Mouse (Mus musculus) thymus, postnatal 36 days (tissue): ENCODE measurements around the gene 4931429L15Rik.
"Not testable (repeated sequence)": the region's sequence is repeated elsewhere in the genome, so short reads cannot be mapped to it uniquely, and the experiment has no call there.

ENCODE experiments used
- DNase-seq, 2 experiments: peaks; one replicate each; pipeline ENCODE4 v3.0.0; 2022; ENCODE audit warnings: mixed read lengths in 2 of 2

The 4931429L15Rik gene

GRCm38 (mm10) chr9:46319886-46320285 lies at the start of gene 4931429L15Rik:
TSS of gene 4931429L15Rik (minus strand) at chr9:46319986.
- DNase-seq = not testable (repeated sequence)

- DNase-seq = no peak
These were observed 42.7 kb upstream of the 4931429L15Rik start for GRCm38 (mm10) chr9:46362459-46362858.

- DNase-seq = no peak
These were observed 41.8 kb upstream of the 4931429L15Rik start for GRCm38 (mm10) chr9:46361461-46362111.

DNA sequence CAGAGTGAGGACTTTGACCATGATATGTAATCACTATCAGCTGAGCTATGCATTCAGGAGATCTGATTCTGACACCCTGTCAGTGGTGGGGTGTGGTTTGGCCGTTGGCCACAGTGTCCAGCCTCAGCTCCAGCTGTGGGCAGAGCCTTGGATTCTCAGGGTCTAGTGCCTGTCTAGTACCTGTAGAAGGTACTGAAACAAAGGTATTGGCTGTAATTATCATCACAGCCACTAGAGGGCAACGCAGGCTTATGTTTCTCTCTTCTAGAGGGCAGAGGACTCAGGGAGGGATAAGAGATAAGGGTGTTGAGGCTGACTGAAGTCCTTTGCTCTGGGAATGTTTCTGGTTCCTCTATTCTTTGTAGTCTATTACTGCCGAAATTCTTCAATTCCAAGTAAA lies 34.2 kb upstream of the 4931429L15Rik start:
- peak; percentile 13 to 20 for DNase-seq

DNA sequence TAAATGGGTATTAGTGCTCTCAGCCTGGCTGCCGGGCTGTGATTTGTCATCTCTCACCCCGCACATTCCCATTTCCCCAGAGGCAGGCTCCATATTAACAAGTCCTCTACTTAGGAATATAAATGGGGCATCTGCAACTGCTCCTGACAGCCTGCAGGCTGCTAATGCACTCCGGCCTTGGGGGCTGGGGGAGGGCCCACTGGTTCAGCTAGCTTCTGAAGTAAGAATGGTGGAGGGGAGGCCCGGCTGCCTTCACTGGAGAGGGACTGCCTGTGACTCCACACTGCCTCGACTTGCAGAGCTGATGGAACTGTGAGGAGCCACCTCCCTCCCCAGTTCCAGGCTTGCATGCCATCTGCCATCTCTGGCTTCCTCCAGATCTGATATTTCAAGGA lies 33.5 kb upstream of the 4931429L15Rik start:
- no peak for DNase-seq

DNA sequence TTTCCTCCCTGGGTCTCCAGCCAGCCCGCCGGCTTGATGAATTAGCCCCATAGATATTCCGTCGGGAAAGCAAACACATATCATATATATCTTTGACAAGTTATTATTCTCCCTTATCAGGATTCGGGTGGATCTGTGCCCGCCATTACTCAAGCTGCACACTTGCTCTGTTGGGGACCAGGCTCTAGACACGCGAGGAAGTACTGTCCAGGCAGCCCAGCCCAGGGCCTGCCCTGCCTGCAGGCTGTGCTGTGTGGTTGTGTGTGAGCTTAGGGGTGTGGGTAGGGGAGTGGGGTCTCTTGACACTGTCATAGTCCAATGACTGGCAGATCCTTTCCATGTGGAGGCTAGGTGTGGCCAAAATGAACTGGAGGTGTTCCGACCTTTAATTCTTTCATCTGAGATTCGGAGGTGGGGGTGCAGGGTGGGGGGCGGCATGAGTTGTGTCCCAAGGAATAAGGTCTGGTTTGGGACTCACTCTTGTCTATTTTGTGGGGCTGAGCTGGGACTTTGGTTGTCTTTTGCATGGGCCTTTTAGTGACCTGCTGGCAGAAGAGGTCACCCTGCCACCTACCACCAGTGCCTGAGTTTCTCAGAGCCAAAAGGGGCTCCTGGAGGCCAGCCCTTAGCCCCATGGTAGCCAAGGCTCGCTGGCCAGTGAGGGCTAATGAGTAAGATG lies 33.0 kb upstream of the 4931429L15Rik start:
- DNase-seq = no peak

DNA sequence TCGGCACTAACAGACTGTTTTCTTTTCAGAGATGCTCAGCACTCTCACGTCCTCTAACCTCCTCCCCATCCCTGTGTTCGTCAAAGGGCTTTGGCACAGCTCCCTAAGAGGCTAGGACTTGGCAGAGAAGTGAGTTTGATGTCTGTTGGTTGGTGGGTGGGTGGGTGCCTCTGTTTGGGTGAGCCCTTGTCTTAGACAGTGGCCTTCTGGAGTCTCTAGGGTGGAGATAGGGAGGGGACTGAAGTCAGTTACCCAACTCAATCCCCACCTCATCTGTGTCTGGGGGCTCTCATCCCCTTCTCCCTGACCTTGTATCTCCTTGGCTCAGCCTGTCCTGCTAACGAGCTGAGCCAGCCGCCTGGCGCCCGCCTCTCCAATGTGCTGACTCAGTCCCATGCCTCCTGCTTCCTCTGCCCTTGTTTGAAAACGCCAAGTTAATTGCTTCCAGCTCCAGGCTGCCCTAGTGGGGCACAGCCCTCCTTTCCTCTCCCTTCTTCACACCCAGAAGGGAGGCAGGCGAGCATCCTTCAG lies 30.7 kb upstream of the 4931429L15Rik start:
- no peak for DNase-seq

GRCm38 (mm10) chr9:46345887-46346665 lies 26.3 kb upstream of the 4931429L15Rik start:
- no peak for DNase-seq

- no peak for DNase-seq
These were observed 19.4 kb upstream of the 4931429L15Rik start for GRCm38 (mm10) chr9:46339051-46339652.

DNA sequence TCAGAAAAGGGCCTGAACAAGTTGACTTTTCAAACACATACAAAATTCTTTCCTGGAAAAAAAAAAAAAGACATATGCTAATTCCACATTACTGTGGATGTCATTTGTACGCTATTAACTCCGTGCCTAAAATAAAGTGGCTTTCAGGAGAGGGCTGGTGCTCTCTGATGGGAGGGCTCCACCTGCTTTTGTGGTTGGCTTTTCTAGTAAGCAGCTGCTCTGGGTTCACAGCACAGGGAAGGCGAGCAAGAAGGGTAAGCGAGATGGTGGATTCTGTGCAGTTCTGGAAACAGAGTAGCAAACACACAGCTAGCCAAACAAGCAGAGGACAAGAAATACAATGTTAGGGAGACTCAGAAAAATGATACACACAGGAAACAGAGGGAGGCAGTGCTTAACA lies 18.6 kb upstream of the 4931429L15Rik start:
- no peak for DNase-seq

DNA sequence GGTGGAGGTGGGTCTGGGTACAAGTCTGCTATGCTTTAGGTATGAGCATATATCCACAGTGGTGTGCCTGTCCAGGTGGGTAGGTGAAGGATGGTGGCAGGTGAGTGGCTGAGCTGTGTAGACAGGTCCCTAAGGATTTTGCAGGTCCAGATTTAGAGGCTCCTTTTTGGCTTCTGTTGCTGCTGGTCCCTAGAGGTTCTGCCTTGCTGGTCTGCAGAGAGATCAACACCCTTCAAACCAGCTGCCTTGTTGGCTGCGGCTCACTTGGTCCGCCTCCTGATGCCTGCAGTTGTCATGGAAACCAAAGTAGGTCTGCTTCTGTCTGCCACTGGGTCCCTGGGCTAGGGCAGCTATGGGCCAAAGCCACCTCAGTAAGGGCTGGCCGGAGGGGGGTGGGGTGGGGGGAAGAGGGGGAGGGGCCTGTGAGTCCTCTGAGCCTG lies 18.1 kb upstream of the 4931429L15Rik start:
- no peak for DNase-seq

GRCm38 (mm10) chr9:46337331-46337730 lies 17.5 kb upstream of the 4931429L15Rik start:
- no peak for DNase-seq

DNA sequence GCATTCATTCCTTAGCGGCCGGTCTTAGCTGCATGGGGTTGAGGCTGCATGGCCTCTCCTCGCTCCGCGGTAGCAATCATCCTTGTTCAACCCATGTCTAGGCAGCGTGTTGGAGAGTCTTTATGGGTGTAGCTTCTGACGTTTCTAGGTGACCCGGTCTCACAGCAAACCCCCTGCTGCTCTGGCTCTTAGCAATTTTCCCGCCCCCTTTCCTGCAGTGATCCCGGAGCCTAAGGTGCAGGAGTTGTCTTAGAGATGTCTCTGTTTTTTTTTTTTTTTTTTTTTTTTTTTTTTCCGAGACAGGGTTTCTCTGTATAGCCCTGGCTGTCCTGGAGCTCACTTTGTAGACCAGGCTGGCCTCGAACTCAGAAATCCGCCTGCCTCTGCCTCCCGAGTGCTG lies 16.5 kb upstream of the 4931429L15Rik start:
- DNase-seq = not testable (repeated sequence)

DNA sequence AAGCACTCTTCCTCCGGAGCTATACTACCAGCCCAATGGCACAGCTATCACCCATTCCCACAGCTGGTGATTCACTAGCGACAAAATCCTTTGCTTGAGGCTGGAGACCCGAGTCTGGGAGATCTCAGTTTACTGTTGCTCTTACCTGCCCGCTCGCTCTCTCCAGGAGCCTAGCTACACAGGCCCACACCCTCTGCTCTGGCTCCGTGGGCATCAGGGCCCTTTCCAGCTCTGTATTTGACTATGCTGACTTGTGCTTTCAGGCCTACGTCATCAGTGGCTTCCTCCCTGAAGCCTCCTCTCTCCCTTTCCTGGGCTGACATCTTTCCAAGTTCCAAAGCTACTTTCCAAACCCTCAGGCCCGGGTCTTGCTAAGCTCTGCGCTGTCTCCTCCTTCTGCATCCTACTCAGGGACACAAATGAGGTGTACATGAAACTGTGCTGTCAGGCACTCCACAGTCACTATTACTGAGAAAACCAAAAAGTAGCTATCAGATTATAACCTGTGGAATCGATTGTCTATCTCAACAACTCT lies 15.7 kb upstream of the 4931429L15Rik start:
- no peak for DNase-seq

GRCm38 (mm10) chr9:46334471-46335025 lies 14.8 kb upstream of the 4931429L15Rik start:
- no peak for DNase-seq

GRCm38 (mm10) chr9:46331301-46331700 lies 11.5 kb upstream of the 4931429L15Rik start:
- DNase-seq = no peak

GRCm38 (mm10) chr9:46330586-46330895 lies 10.8 kb upstream of the 4931429L15Rik start:
- DNase-seq = no peak

GRCm38 (mm10) chr9:46329801-46330585 lies 10.2 kb upstream of the 4931429L15Rik start:
- DNase-seq = no peak

DNA sequence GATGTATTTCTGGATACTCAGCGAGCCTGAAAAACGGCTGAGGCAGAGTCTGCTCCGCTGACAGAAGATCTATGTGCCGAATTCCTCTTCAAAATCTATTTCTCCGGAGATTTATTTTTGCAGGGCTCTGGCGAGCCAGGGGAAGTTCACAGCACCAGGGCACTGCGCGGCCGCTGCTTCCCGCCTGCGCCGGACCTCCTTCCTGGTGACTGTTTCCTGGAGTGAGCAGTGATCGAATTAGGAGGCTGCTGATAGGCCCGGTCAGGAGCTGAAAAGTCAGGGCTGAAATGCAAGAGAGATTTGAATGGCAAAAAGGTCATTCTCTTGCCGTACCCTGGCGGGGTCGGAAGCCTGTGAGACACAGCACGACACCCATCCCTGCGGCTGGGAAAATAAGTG lies 9.5 kb upstream of the 4931429L15Rik start:
- no peak for DNase-seq

- DNase-seq = peak in 1 of 2 experiments; percentile 14
These were observed 8.9 kb upstream of the 4931429L15Rik start for GRCm38 (mm10) chr9:46328572-46329249.
